Mouse (Mus musculus): ENCODE measurements around the gene Kif26b. TPM values are rescaled to one million over a fixed set of nuclear protein-coding genes. Genes with fewer than 3 reads are reported as not detected.

Kif26b gene
- polyA plus RNA-seq, 1 experiment from 2014 or later: 10.0 TPM

Other genes with a start within 250 kb of the Kif26b start
- gene Cox20, start 210.0 kb upstream of the Kif26b start, polyA plus RNA-seq (2015; fragmentation: Nextera tagmentation; extraction: Ambion mirVana): 104 and 107 TPM in 2 replicates
- gene Hnrnpu, start 191.3 kb upstream of the Kif26b start, polyA plus RNA-seq (2015; fragmentation: Nextera tagmentation; extraction: Ambion mirVana): 255 and 278 TPM in 2 replicates
- gene Efcab2, start 123.0 kb upstream of the Kif26b start, polyA plus RNA-seq (2015; fragmentation: Nextera tagmentation; extraction: Ambion mirVana): 9.5 and 10.7 TPM in 2 replicates